Mouse (Mus musculus) 416B (cell line): ENCODE measurements at regions not wholly inside any gene's neighbourhood (a gene's known extent, or its start where the extent isn't known, plus 50 kb on each side); places are given as distances from the start of the nearest gene placed in this dataset.
A peak's percentile ranks its signal among the peaks of the same experiment; 100 is the strongest.

Experiments used
- DNase-seq: peaks from one replicate; pipeline ENCODE4 v3.0.0; 2011; ENCODE audit warnings: low read depth

DNA sequence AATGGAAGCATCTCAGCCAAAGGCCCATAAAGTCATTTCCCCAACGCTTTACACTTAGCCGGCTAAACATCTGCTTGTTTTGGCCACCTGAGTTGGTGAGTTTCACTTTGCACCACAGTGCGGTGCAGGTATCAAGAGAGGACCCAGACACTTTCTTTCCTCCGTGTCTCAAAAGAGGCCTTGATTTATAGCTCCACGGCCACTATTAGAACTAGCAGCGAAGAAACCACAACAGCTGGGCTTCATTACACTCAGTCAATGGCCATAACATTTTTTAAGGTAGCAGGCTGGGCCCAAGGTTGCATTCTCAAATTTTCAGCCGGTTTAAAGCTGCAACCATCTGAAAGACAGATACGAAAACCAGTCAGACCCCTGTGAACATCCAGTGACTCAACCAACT is 103.4 kb downstream of the Mreg start:
- no peak for DNase-seq

DNA sequence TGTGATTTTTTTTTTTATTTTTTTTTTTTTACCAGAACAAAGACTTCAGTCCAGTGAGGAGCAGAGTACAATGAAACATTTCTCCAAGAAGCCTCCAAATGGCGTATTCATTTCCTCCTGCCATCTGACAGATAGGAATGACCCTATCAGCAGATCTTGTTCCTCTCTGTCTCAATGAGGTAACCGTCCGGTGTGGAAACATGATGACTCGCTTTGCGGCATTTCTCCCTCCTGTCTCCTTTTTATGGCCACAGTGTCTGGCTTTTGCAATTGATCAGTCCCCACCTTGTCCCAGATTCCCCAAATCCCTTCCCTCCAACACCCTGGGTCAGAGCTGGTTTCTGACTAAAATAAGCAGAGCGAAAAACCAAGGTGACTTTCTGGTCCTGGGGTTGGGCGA is 105.0 kb downstream of the Mreg start:
- DNase-seq: peak; percentile 63

DNA sequence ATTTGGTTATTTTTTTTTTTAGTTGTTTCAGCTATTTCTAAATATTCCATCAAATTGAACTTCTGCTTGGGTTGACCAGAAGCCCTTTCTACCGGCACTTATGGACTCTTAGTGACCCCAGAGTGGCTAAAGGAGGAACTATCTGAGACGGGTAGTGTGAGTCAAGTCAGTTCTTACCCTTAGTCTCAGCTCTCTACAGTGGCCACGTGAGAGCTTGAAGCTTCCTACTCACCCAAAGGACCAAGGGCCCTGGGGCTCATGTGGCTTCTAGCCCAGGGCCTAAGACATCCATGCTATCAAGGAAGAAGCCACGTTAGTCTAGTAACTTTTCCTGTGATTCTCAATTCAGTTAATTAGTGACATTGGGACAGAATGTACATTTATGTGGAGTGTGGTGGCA is 105.5 kb downstream of the Mreg start:
- DNase-seq: peak; percentile 55

DNA sequence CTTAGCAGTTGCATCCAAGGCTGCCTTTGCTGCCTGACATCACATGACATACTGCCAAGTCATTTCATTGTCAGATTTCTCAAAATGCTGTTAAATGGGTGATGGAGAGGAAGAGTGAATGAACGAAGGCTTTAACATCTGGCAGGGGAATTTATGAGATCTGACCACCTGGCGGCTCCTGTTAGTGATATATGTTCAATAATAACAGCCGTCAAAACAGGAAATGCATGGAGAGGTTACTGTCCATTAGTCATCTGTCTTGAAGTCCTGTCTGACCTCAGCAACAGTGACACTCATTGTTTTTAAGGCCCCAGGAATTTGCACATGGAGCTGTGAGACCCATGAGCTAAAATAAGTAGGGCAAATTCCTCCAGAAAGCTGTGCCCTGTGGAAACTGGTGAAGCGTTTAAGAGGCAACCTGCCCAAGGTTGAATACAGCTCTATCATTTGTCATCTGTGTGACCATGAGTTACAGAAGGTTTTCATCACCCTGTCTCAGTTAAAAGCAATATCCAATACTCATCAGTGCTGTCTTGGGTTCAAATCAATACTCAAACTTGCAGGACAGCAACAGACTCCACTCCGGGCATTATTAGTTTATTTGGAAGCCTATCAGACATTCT is 106.6 kb downstream of the Mreg start:
- DNase-seq: peak; percentile 2

DNA sequence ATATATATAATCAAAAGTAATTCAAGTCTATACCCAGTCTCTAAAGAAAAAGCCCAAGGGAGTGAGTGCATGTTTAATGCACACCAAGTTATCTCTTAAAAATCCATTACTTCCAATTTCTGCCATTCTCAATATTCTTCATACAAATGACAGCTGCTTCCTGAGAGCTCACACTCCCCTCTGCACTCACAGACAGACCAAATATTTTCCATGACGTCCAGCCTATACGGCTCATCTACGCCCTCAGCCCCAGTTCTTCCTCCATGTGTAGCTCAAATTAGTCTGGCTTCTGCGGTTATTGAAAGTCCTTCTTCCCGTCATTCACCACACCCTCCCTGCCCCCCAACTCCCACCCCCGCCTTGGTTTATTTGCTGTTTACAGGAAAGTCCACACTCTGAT is 108.1 kb downstream of the Mreg start:
- DNase-seq: no peak

DNA sequence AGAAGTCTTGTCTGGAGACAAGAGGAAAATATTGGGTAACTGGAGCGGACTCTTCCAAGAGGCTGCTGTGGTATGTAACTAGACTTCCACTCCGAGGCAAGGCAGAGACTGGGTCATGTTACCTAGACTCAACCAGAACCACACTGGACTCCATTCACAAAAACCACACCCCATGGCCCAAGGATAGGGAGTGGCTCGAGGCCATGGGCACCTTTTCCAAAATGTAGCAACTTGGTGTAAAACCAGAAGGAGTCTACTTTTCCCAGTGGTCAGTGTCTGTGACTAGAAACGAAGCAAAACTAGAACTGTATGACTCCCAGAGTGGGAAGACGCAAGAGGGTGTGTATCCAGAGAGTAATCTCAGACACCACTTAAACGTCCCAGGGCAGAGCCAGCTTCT is 108.7 kb downstream of the Mreg start:
- DNase-seq: no peak

DNA sequence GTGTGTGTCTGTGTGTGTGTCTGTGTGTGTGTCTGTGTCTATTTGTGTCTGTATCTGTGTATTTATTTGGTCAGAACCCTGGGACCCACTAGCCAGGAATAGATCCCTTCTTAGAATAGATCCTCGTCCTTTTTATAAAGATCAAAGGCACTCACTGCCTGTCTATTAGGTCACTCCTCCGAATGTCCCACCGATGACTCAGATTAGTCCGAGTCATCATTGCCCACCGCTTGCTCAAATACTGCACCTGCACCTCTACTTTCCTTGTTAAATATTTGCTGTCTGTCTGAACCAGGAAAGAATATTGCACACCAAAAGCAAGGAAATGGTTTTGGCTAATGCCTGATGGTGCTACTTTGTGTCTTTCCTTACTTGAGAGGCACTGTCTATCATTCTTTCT is 112.7 kb downstream of the Mreg start:
- DNase-seq: no peak

DNA sequence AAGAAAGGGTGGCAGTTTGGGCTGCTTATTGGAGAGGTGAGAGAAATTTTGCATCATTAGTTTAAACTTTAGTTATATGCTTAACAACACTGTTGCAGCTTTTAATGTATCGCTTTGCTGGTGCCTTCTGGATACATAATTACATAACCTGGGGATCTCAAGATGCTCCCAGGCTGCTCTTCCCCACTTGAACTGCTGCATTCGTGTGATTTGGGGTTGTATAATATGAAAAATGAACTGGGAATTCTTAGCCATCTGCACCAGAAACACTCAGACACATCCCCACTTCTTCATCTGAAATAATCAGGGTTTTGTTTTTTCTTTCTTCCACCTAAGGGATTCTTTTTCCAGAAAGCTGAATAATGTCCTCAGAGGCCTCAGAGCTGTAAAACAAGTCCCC is 120.8 kb downstream of the Mreg start:
- DNase-seq: no peak

DNA sequence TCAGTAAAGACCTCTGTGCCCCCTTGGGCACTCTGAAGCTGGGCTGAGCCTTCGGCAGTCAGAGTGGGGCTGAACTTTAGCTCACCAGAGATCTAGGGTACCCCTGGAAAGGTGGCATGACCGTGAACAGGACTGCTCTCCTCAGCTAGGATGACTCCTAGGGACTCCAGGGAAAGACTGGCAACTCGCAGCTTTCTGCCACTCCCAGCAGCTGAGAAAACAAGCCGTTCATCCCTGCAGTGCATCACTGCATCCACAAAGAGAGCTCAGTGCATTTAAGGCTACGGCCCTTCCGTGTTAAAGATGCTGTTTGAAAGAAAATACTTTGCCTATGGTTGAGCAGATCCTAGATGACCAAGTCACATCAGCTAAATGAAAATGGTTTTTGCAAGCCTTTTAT is 126.4 kb downstream of the Mreg start:
- DNase-seq: no peak

DNA sequence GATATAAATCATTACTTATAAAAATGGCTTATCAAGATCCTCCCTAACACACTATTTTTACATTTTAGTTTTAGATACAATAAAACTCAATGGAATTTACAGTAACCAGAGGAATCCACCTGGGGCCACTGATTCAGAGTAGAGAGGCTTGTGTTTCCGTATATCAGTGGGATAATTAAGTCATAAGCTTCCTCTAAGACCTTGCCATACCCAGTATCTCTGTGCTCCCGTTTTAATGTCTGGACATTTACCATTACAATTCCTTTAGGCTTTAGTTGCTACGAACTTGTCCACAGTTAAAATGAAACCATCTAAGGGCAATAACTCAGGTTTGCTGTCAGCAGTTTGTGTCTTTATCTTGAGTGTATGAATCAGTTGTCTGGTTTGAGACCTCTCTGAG is 127.9 kb downstream of the Mreg start:
- no peak for DNase-seq

DNA sequence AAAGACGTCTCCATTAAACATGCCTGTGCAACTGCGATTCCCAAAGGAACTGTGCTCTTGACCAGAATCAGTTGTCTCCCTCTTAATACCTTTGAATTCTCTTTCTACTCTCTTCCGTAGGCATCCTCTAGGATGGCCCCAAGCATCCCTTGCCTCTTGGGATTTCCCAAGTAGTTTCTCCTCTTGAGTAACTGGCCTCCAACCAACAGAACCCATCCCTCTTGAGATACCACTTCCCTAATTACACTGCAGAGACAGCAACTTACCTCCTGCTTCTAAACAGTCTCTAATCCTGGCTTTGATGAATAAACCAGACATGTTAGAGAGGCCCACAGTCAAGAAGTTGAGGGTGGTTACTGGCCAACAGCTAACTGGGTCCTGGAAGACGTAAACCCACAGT is 129.7 kb downstream of the Mreg start:
- no peak for DNase-seq

DNA sequence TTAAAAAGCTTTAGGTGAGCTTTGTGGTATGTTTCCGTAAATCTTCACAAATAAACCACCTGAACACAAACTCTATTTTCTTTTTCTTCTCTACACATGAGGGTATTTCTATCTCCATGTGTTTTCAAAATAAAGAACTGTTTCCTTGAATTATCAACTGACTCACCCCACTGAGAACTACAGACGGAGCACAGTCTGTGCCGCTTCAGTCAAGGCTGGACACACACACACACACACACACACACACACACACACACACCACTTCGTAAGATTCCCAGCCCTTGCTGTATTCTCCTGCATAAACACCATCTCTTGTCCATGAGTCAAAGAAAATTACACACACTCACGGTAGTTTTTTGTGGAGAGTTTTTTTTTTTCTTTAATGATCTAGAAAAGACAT is 130.3 kb downstream of the Mreg start:
- no peak for DNase-seq

DNA sequence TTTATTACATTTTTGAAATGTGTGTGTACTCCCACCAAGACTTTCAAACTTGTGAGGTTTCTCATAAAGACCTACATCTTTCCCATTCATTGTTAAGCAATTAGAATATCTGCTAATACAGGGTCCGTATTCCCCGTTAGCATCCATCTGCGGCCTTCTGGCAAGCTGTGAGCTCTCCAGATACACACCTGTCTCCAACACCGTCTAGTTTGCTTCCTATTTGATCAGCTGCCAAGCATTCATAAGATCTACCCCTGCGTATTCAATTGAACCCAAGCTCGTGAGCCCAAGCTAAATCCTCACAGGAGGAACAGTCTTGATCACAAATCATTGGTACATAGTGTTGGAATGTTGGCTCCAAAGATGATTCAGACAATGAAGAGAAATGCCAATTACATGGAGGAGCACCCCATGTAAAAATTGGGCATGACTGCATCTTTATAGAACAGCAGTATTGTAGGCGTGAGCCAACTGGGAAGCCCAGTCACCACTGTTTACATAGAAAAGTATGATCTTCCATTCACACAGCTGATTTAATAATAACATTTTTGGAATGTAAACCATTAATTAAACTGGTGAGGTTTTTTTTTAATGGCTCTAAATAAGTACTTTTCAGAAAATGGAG is 133.1 kb downstream of the Mreg start:
- no peak for DNase-seq

DNA sequence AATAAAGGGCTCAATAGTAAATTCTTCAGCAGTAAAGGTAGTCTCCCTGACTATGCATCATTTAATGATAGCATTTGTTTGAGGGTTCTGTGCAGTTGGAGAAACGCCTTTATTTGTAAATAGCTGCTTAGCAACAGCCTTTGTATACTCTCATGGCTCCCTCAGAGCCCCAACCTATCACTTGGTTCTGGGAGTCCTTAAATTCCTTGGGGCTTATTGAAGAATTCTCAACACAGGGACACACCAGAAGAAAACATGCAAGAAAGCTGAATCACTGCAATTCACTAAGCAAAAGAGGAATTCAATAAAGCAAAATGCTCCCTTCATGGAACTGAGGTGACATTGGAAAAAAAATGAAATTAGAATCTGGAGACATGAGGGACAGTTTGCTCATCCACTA is 135.8 kb downstream of the Mreg start:
- DNase-seq: no peak

DNA sequence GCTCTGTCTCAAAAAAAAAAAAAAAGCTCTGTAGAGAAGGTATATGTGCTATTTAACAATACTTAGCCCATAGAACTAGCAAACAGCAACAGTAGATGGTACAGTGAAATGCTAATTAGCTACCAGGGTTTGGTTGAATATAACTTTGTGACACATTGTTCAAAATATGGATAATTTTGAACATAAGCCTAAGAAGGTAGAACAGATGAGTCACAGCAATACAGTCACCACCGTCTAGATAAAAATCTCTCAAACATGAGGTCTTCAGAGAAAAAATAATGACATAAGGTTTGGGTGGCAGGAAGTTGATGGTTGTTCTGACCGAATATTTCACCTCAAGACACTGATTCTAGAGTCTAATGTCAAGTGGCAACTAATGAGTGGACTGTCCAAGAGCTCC is 136.6 kb downstream of the Mreg start:
- DNase-seq: no peak

DNA sequence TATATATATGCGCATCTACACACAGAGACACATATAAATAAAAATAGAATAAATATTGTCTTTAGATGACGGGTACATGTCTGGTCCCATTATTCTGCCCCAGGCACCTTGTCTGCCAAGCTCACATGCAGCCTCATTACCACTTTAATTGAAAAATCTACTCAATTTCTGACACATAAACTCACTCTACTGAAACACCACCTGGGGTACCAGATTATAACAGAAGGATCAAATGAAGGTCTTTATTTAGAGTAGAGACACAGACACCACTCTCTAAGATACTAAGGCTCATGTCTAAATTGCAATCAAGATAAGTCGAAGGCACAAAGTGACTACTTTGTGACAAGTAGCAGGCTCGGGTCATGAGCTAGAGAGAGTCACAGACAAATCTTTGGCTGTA is 138.9 kb downstream of the Mreg start:
- no peak for DNase-seq

DNA sequence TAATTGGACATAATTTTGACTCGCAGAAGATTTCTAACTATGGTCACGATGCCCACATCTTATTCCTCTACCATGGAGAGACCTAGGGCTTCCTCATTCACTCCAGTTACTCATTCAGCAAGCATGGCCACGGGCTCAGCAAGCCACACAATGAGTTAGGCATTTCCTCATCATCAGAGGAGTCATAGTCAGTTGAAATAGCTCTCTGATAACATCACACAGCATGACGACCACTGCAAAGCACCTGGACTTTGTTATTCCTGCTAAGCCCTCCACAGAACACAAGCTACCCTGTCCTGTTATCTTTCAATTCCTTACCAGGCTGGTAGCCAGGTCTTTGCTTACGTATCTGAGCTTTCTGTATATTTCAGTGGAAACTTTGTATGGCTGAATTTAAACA is 141.6 kb downstream of the Mreg start:
- DNase-seq: peak; percentile 1

DNA sequence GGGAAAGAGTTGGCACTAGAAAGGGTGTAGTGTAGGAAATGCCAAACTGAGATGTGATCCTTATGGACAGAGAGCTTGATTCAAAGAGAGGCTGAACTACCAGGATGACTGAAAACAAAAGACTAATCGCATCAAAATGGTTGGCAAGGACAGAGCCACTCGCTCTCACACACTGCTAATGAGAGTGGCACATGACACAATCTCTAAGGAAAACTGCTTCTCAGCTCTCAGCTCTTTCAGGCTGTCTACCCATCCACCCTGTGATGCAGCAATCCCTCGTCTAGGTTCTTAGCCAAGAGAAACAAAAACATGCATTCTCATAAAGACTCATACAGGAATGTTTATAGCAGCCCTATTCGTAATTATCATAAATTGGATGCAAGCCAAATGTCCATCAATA is 143.1 kb downstream of the Mreg start:
- DNase-seq: no peak

DNA sequence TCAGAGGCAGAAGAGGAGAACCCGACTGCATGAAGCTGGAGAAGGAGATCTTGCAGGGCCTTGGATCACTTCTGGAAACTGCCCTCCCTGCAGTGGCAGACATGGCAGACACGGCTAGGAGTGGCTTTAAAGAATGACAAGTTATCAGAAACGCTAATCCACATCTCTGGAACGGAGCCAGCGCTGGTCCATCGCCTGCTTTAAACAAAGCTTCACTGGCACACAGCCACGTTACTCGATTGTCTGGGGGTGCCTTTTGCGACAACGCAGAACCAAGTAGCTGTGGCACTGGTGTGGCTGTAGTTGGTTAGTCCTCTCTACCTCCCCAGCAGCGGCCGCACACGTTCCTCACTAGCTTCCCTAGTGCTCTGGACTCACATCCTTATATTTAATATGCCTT is 147.0 kb downstream of the Mreg start:
- DNase-seq: no peak

DNA sequence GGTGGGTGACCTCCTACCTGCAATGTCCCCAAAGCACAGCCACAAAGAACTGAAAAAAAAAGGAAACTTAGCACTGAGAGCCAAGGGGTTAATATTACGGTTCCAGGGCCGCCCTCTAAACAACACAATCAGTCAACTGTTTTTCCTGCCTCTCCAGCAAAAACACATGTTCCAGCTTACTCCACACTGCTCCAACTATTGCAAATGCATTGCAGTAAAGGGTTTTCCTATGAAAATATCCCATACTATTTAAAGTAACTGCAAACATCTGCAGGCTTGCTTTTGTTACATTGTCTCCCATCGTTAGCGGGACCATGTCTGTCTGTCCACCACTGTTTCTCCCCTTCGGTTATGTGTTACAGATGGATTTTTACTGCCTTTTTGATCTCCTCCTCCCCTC is 151.7 kb downstream of the Mreg start:
- DNase-seq: no peak

DNA sequence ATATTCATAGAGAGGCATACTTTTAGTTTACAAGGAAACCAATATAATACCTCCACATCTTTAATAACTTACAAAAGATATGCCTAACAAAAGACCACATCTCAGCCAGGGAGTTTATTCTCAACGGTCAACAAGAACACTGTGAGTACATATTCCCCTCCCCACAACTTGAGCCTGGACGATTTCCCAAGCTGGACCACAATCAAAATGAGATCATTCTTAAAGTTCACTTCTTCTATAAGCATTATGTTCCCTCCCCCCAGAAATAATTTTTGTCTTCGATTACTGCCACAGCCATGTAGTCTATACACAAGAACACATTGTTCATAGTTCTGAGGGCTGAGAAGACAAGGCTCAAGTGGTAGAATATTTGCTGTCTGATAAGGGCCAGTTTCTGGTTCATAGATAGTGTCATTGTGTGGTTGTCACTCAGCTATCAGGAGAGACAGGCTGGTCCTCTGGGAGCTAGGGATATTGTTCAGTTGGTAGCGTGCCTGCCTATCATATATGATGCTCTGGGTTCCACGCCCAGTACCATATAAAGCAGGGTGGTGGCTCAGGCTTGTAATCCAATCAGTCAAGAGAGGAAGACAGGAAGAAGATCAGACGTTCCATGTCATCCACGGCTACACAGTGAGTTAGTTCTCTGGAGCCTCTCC is 153.9 kb downstream of the Mreg start:
- no peak for DNase-seq

DNA sequence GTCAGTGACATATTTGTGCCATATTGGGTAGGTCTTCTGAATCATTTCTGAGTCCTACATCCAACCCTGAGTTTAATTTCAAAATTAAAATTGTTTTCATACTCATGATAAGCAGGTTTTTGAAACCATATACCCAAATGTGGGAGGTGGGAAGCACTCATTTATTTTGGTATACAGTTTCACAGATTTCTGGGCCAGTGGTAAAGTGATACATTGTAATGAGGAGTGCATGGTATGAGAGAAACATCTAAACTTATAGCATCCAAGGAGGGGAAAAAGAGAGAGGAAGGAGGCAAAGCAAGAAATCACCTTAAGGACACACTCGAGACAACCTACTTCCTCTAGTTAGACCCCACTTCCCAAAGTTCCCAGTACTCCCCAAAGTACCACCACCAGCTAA is 157.6 kb downstream of the Mreg start:
- no peak for DNase-seq

DNA sequence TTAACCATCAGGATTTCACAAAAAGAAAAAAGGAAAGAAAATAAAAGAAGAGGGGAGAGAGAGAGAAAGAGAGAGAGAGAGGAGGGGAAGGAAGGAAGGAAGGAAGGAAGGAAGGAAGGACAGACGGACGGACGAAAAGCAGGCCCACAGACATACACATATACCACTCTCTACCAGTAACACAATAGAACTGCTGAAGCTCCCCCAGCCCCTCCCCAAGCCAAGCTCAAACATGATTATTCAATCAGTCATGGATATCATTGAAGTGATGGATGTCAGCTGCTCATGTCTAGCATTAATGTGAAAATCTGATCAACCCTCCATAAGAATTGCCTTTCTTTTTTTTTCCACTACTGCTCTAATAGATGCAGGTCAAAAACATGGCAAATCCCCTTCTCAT is 161.2 kb downstream of the Mreg start:
- no peak for DNase-seq

DNA sequence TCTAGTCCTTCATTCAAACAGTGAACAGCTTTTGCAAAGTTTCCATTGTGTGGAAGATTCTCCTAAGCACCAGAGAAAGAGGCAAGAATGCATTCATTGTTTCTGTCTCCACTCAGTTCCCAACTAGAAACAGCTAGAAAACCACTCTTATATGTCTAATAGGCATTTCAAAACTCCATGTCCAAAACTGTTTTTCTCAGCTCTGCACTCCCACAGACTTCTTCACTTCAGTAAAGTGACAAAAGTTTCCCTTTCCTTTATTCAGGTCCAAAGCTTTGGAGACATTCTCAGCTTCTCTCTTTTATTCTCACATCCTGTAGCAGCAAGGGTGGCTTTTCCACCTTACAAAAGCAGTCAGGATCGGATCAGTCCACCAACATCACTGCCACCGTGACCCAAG is 166.0 kb downstream of the Mreg start:
- DNase-seq: no peak
